ENCODE assay signal across 8 mouse cellular contexts in the genomic region with DNA sequence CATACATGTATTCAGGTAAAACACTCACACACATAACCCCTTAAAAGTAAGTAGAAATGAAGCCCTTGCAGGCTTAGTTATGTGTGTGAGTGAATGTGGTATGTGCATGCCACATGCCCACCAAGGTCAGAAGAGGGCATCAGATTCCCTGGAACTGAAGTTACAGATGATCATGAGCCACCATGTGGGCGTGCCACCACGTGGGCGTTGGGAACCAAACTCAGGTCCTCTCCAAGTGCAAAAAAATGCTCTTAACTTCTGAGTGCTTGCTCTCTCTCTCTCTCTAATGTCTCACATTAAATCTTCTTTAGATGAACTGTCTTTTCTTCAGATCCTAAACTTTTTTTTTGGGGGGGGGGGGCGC. TPM values are rescaled to one million over a fixed set of nuclear protein-coding genes. Genes with fewer than 3 reads are reported as not detected.
DNase-seq lines count a peak whose midpoint lies in the region; ATAC-seq and TF ChIP-seq lines count a peak whose summit lies in the region.

Gene Psmb10 (minus strand): TSS at position 139 of the 364 bp plus-strand sequence.

- 12% methylated on average over 4 of the region's 4 CpGs for WGBS in heart, adult 2 months
- WGBS in intestine, embryonic 14.5 days: 16% methylated on average over 4 of the region's 4 CpGs
- 18% methylated on average over 4 of the region's 4 CpGs for WGBS in limb, embryonic 15.5 days

- no peak for DNase-seq in heart, adult 2 months
- no peak for DNase-seq in heart, adult 9 months (ENCODE audit: low spot score in 2 of 2)
- peak; percentile 66 to 74 for DNase-seq in adrenal gland, postnatal 36 days
- DNase-seq in gastrocnemius, postnatal 10 days: no peak
- DNase-seq in intestine, embryonic 14.5 days (ENCODE audit: low spot score): no peak
- no peak for DNase-seq in B cell, adult 2 months

- H3K79me2 ChIP-seq in heart, adult 2 months (replicated peaks; ENCODE audit: control insufficient read depth, insufficient read depth, low read length): no peaks in the 10 kb centered on the region
- no peaks in the 10 kb centered on the region for H3K79me2 ChIP-seq in myocyte (ENCODE audit: control insufficient read depth, insufficient read depth)

- H3K27me3 ChIP-seq in heart, adult 2 months (ENCODE audit: control insufficient read depth, insufficient read depth, low read length): no peaks in the 10 kb centered on the region
- H3K27me3 ChIP-seq in intestine, embryonic 14.5 days (replicated peaks; ENCODE audit: control insufficient read depth, insufficient read depth, low read length): no peaks in the 10 kb centered on the region
- no peaks in the 10 kb centered on the region for H3K27me3 ChIP-seq in limb, embryonic 15.5 days
- no peaks in the 10 kb centered on the region for H3K27me3 ChIP-seq in myocyte (ENCODE audit: control insufficient read depth, insufficient read depth, insufficient read length)

- peak within 1 kb of the TSS; percentile 53 for H3ac ChIP-seq in myocyte (ENCODE audit: control insufficient read depth, insufficient read length)

- intact Hi-C loops in heart, adult 2 months (cut with DNase I): loop anchor here (2.0 kb wide), 1 partner anchor 27 kb away; no protein-coding TSS in a partner anchor

- no peak for TF ChIP-seq CTCF in heart, adult 2 months (IDR thresholded peaks at IDR 0.05)

- H3K9ac ChIP-seq in heart, adult 2 months (ENCODE audit: low read depth, low read length): peak within 1 kb of the TSS; percentile 82
- H3K9ac ChIP-seq in intestine, embryonic 14.5 days (ENCODE audit: low read length): peak within 1 kb of the TSS; percentile 63
- H3K9ac ChIP-seq in limb, embryonic 15.5 days: peak within 1 kb of the TSS; percentile 65

- H3K9me3 ChIP-seq in intestine, embryonic 14.5 days (ENCODE audit: control insufficient read depth, low read length): no peaks in the 10 kb centered on the region
- H3K9me3 ChIP-seq in limb, embryonic 15.5 days: no peaks in the 10 kb centered on the region

- no peak for ATAC-seq in intestine, embryonic 14.5 days (replicated peaks; ENCODE audit: low FRiP score, low TSS enrichment, low read depth)
- ATAC-seq in limb, embryonic 15.5 days (ENCODE audit: insufficient number of reproducible peaks, low FRiP score, low TSS enrichment, low read depth): no peak

- H3K4me3 ChIP-seq in heart, adult 2 months: peak within 1 kb of the TSS; percentile 95
- H3K4me3 ChIP-seq in intestine, embryonic 14.5 days (ENCODE audit: low read depth, low read length): peak within 1 kb of the TSS; percentile 82
- peak within 1 kb of the TSS; percentile 67 for H3K4me3 ChIP-seq in limb, embryonic 15.5 days
- peak within 1 kb of the TSS; percentile 99 for H3K4me3 ChIP-seq in myocyte

- peak within 1 kb of the TSS; percentile 92 for H3K27ac ChIP-seq in heart, adult 2 months
- H3K27ac ChIP-seq in intestine, embryonic 14.5 days (ENCODE audit: low read depth): peak within 1 kb of the TSS; percentile 69
- H3K27ac ChIP-seq in limb, embryonic 15.5 days: peak within 1 kb of the TSS; percentile 79

- peak within 1 kb of the TSS; percentile 94 for H3K4me2 ChIP-seq in intestine, embryonic 14.5 days (ENCODE audit: low read length)
- peak within 1 kb of the TSS; percentile 93 for H3K4me2 ChIP-seq in limb, embryonic 15.5 days
- peak within 1 kb of the TSS; percentile 95 for H3K4me2 ChIP-seq in myocyte (ENCODE audit: low read depth)

- TF ChIP-seq POLR2A in heart, adult 2 months (IDR thresholded peaks at IDR 0.05; ENCODE audit: insufficient read depth, low read depth, low read length): no peak
- TF ChIP-seq POLR2A in myocyte (IDR thresholded peaks at IDR 0.05; ENCODE audit: insufficient read length, low read depth): no peak

- H3K36me3 ChIP-seq in heart, adult 2 months (ENCODE audit: control insufficient read depth, insufficient read depth, low read length): no peaks in the 10 kb centered on the region
- H3K36me3 ChIP-seq in intestine, embryonic 14.5 days (ENCODE audit: control insufficient read depth, insufficient read depth, low read length): peaks cover 26% of the 10 kb centered on the region
- H3K36me3 ChIP-seq in limb, embryonic 15.5 days: peaks cover 42% of the 10 kb centered on the region
- no peaks in the 10 kb centered on the region for H3K36me3 ChIP-seq in myocyte (ENCODE audit: control insufficient read depth, insufficient read depth)

- peaks cover 4% of the 10 kb centered on the region for H3K4me1 ChIP-seq in heart, adult 2 months (ENCODE audit: control insufficient read depth, insufficient read depth, low read length)
- H3K4me1 ChIP-seq in intestine, embryonic 14.5 days (replicated peaks; ENCODE audit: control insufficient read depth, insufficient read depth, low read length): peaks cover 13% of the 10 kb centered on the region; the same call in 1 of the 2 replicates
- peaks cover 25% of the 10 kb centered on the region for H3K4me1 ChIP-seq in limb, embryonic 15.5 days

- peak; percentile 56; the same call in 1 of the 2 replicates for TF ChIP-seq EP300 in heart, adult 2 months (IDR thresholded peaks at IDR 0.05; ENCODE audit: insufficient read depth, low read depth, low read length)

TF ChIP-seq in myocyte, 11 proteins besides CTCF, POLR2A, EP300 and RAD21:
- TF ChIP-seq MYOG (IDR thresholded peaks at IDR 0.05; ENCODE audit: control insufficient read depth in 1 of 3, insufficient read depth in 1 of 3, insufficient read length in 2 of 3, low read depth in 2 of 3): no peak
- peak; percentile 59 for TF ChIP-seq USF1 (IDR thresholded peaks at IDR 0.05; ENCODE audit: low read depth)
- peak; percentile 61 for TF ChIP-seq POLR2AphosphoS2 (IDR thresholded peaks at IDR 0.05; ENCODE audit: insufficient read length, low read depth)

RNA-seq across cellular contexts. Expression of gene Psmb10, which starts in this region (rescaled TPM):
- 10 to 100 TPM; 58.1 to 68.1 TPM for total RNA-seq in heart, adult 2 months (2021)
- 95.9 and 96.5 TPM in 2 replicates for polyA plus RNA-seq in heart, adult 2 months (2012; rRNA removed)
- 10 to 100 TPM; 68.1 to 87.1 TPM for total RNA-seq in adrenal gland, postnatal 36 days (2021)
- total RNA-seq in gastrocnemius, postnatal 10 days (2021): 10 to 100 TPM; 22.9 to 26.3 TPM
- polyA plus RNA-seq in intestine, embryonic 14.5 days (2014; fragmentation: Nextera tagmentation; extraction: Ambion mirVana): 64.2 and 64.8 TPM in 2 replicates
- 30.0 and 30.7 TPM in 2 replicates for polyA plus RNA-seq in limb, embryonic 15.5 days (2015; fragmentation: Nextera tagmentation; extraction: Ambion mirVana)
- 60.0 TPM for polyA plus RNA-seq in myocyte (2012; fragmentation: generic; extraction: Trizol)

Comparison
In these comparisons a context has a peak if more than half of its experiments do, and no peak if none do; other contexts are left out.
1. DNase-seq: peak in adrenal gland, postnatal 36 days (2 of 2); none in heart, adult 2 months (0 of 2), heart, adult 9 months (0 of 2), gastrocnemius, postnatal 10 days (single experiment), intestine, embryonic 14.5 days (single experiment) and B cell, adult 2 months (0 of 2).
2. Peak in every context shown above with its lines, with median percentiles within 50 percentile points of each other: H3K27ac ChIP-seq, H3K4me3 ChIP-seq, H3K9ac ChIP-seq and H3K4me2 ChIP-seq.